Mouse (Mus musculus) lung, adult 2 months (tissue): ENCODE measurements at regions not wholly inside any gene's neighbourhood (a gene's known extent, or its start where the extent isn't known, plus 50 kb on each side); places are given as distances from the start of the nearest gene placed in this dataset.

Experiments used
- CTCF ChIP-seq: fragments of 200-500 bp; IDR thresholded peaks from 2 replicates; pipeline ENCODE4 v1.5.1; 2011; ENCODE audit warnings: mild to moderate bottlenecking, low read length, control low read depth; ENCODE audit not compliant: insufficient read depth
- POLR2A ChIP-seq: fragments of 200-500 bp; IDR thresholded peaks from 2 replicates; pipeline ENCODE4 v1.6.1; 2011; ENCODE audit warnings: low read depth, mild to moderate bottlenecking, control low read depth, low read length, borderline replicate concordance; ENCODE audit errors: extremely low read depth

- TF ChIP-seq POLR2A (no peak), CTCF (no peak)
Measured at GRCm38 (mm10) chr12:79991279-79991678, 121.5 kb downstream of the Zfp36l1 start.
